Mouse (Mus musculus) heart, adult 18-20 months (tissue): ENCODE measurements around the gene Psd. TPM values are rescaled to one million over a fixed set of nuclear protein-coding genes. Genes with fewer than 3 reads are reported as not detected.
A peak's percentile ranks its signal among the peaks of the same experiment; 100 is the strongest.

Experiments
- DNase-seq, 2 experiments: peaks; one replicate each; pipeline ENCODE4 v3.0.0; 2021 to 2022; ENCODE audit warnings: mixed read lengths in 1 of 2
- total RNA-seq, 2 experiments: library from RNA; stranded (reverse); gene quantifications; 2 replicates each; pipeline ENCODE4 v1.2.3; 2021

Gene Psd
- total RNA-seq, 2 experiments from 2014 or later, result 0.51 to 0.60 TPM

DNA sequence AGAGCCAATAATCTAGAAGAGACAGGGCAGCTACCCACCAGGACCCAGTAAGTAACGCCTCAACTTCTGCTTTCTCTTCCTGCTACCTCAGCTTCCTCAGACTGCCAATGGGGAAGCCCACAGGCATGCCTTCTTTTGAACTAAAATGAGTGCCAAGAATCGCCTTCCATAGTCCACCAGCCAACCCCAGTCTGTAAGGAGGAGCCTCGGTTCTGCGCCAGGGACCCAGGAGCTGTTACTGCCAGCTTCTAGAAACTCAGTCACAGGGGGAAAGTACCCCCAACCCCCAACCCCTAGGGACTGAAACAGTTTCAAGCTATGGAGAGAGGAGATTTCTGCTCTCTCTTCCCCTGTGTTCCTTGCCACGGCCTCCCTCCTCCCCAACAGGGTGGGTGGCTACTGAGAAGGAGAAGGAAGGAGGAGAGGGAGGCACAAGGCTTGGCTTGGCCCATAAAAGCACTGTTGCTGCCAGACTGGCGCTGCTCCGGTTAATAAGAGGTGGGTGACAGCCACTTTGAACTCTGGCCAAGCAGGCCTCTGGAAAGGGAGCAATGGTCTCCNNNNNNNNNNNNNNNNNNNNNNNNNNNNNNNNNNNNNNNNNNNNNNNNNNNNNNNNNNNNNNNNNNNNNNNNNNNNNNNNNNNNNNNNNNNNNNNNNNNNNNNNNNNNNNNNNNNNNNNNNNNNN, 12.5 kb upstream of the Psd start:
- DNase-seq, result peak; percentile 74 to 75

DNA sequence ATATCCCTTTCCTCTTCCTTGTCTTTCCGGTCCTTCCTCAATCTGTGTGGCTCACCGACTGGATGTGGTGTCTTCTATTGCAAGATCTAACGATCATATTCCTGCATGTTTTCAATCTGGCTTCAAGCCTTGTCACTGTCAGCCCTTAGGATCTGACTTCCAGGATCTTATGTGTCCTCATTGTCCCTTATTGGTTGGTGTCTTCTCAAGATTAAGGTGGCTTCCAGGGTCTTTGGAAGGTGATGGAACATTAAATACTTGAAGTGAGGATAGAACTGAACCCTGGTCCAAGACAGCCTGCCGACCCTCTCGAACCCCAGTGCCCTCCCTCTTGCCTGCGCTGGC, 12.0 kb upstream of the Psd start:
- no peak for DNase-seq

DNA sequence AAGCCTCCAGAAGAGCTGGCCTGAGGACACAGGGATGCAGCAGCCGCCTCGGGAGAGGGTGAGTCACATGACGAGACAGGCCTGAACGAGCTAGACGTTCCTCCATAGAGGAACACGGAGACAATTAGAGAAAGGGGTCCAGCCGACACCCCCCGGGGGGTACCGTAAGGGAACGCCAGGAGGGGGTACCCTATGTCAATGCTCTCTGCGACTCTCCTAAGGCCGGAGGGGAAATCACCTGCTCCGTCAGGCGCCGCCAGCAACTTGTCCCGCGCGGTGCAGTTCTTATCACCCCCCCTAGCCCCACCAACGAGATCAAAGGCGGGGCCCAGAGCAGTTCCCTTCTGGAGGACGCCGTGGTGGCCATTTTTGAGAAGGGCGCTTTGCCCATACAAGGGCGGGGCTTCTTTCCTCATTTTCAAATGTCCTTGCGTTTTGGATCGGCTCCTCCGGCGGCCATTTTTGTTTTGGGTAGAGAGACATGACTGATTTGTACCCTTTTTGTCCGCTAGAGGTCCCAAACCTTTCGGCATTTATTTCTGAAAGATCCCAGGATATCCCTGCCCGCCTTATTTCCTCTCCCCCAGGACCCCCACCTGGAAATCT, 11.5 kb upstream of the Psd start, which contains the start of gene Cuedc2:
Cuedc2 (minus strand) TSS at position 372 of the 606 bp plus-strand sequence.
- peak; percentile 97 to 100 for DNase-seq

DNA sequence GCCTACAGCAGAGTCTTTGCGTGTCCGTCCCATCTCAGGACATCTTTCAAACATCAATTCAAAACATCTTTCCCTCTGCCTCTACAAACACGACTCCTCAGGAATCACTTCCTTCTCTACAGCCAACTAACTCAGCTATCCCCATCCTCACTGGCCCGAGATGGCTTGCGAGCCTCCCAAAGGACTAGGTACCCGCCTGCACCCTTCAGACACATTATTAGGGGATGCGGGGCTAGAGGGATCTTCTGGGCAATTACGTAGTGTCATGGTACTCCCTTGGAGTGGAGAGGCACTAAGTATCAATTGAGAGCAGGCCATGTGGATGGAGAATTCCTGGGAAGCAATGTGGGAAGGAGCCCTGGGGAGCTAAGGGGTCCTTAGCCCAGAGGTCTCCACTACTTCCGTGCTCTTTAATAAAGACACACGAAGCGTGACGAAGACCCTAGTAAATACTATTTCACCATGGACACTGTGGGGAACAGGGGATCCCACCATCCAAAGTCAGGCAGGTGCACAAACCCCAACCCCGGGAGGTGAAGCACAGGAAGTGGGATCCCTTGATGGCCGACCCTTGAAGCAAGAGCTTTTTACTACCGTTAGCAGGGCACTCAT, 10.9 kb upstream of the Psd start:
- DNase-seq, result no peak

DNA sequence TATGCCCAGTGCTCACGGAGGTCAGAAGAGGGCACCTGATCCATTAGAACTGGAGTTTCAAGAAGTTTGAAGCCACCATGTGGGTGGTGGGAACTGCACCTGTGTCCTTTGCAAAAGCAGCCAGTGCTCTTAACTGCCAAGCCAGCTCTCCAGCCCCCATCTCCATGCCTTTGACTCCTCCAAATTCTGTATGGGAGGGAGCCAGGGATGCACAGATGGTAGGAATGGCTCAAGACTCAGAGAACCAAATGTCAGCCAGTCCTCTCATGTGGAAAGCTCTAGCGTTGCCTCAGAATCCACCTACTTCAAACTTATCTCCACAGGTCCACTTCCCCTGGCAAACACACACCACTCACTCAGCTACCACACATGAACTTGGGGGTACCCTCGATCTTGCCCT, 7.0 kb upstream of the Psd start:
- no peak for DNase-seq

DNA sequence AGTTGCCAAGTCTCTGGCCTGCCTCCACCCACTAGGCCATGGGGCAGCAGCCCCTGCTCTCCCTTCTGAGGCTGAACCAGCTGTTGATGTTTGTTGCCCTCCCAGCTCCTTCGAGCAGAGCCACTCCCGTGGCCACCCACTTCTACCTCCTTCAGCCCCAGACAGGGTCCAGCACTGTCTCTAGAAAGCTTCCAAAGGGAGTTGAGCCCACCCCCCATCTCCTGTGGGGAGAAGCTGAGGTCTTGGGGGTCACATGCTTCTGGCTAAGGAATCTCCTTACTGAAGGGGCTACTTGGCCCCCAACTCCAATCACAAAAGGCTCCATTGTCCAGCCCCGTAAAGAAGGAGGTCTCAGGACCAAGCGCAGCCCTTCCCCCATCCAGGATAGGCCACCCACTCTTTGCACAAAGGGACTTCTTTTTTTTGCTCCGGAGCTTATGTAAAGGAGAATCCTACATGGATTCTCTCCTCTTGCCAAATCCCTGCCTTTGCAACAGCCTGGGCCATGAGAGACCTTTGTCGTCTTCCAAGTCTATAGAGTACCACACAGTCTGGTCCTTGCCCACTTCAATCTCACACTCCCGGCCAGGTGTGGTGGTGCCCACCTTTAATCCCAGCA, 5.9 kb upstream of the Psd start:
- DNase-seq, result no peak

DNA sequence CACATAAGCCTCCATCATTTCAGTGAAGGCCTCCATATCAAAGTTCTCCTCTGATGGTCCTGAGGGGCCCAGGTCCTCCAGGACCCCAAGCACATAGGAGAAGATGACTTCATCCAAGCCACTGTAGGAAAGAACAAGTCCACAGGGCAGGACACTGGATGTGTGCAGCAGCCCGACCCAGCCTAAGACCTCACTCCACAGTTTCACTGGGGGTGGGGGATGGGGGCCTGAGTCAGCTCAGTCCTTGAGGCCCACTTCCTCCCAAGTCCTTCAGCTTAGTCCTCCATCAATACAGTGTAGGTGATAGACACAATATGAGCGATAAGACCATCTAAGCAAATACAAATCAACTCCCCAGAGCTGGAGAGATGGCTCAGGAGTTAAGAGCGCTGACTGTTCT, 5.0 kb upstream of the Psd start:
- no peak for DNase-seq

DNA sequence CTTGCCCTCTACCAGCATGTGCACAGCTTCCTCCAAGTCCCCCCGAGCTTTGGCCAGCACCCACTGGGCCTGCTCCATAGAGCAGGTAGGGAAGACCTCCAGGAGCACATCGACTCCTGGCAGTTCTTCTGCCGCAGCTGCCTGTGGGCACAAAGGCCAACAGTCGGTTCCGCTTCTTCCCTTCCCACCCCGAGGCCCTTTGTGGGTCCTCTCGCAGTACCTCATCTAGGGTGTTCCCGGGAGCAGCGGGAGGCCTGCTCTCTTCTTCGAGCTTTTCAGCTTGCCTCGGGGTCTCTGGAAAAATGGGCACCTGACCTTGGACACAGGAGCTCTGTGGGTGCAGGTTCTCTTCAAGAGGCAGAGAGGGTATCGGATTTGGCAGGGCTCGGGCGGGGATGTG, 4.4 kb upstream of the Psd start:
- no peak for DNase-seq

DNA sequence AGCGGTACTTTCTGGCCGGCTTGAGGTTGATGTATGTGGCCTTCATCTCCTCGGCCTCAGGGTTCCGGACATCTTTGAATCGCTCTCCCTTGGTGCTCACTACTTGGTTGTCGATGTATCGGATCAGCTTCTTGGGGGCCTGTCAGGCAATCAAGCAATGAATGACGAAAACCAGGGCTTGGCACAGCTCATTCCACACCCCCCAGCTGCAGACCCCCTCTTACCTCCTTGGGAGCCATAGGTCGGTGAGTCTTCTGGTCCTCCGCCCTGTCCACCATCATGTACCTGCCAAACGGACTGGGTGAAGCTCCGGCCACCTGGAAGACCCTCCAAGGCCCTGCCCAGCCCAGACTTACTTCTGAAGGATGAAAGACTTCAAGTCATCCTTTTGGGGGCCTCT, 3.7 kb upstream of the Psd start:
- DNase-seq, result no peak

DNA sequence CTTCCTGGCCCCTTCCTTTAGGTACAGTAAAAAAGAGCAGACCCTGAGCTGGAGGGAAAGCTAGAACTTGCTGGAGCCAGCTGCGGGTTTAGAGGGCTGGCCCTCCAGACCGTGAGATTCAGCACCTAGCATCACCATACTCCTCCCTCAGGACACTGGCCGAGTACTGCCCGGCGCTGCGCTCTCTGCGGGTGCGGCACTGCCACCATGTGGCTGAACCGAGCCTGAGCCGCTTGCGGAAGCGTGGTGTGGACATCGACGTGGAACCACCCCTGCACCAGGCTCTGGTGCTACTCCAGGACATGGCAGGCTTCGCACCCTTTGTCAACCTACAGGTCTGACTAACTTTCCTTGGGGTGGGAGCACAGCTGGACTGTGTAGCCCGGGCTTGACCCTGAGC, 3.0 kb upstream of the Psd start:
- DNase-seq, result peak; percentile 86 to 88

DNA sequence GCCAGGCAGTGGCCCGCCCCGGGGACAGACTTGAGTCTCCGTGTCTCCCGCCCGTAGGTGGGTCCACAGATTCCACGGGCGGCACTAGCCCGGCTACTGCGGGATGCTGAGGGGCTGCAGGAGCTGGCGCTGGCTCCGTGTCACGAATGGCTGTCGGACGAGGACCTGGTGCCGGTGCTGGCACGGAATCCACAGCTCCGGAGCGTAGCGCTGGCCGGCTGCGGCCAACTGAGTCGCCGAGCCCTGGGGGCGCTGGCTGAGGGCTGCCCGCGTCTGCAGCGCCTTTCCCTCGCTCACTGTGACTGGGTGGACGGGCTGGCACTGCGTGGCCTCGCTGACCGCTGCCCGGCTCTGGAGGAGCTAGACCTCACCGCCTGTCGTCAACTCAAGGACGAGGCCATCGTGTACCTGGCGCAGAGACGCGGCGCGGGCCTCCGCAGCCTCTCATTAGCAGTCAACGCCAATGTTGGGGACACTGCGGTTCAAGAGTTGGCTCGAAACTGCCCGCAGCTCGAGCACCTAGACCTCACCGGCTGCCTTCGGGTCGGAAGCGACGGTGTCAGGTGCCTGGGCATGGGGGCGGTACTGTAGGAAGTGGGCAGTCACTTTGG, 2.2 kb upstream of the Psd start:
- peak; percentile 33 to 38 for DNase-seq

DNA sequence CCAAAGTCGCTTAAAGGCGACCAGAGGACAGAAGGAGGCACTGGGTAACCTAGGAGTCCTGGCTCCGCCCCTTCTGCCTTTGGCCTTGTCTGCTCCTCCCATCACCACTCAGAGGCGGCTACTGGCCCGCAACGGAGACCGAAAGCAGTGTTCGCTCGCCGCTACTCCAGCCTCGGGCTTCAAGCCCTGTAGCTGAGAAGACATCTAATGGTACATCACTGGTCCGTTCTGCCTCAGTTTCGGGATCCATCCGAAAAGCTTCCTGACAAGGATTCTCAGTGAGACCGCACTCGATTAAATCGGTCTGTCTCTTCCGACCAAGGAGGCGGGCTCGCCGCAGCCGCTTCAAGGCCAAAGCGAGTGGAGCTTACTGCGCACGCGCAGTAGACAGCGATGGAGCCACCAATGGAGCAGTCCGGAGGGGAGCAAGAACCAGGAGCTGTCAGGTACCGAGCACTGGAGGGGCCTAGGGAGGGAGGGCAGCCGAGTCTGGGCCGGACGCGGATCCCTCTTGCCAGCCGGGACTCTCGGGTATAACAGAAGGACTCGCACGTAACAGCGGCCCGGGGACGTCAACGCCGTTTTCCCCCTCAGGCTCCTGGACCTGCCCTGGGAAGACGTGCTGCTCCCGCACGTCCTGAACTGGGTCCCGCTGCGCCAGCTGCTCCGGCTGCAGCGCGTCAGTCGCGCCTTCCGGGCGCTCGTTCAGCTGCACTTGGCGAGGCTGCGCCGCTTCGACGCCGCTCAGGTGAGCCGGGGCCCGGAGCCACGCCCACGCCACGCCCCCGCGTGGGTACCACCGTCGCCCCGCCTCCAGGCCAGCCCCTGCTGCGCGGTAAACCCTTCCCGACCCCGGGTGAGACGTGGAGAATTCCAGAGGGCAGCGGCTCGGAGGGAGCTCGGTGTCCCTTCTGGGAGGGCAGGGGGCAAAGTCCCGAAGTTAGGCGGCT, 1.4 kb upstream of the Psd start, which contains the start of gene Fbxl15:
Fbxl15 (plus strand) TSS at position 104 of the 950 bp plus-strand sequence.
- peak; percentile 95 to 96 for DNase-seq

DNA sequence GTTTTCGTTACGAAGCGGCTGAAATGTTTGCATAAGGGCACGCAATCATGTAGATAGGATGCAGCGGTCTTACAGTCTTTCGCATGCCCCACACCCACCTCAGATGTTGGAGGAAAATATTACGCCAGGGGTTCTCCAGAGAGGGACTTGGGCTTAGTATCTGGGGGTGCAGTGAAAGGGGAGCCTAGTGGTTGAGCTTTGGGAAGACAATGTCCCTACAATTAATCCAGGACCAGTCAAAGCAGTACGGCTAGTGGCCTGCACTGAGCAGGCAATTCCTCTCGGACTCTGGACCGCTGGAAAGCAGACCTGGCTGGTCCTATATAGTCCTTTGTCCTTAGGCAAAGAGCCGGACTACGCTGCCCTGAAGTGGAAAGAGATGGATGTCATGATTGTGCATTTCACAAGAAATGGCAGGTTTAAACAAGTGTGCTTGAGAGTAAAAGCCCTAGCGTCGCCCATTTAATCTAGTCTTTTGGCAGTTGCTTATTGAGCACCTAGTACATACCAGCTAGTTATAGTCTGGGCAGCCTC, 642 bp upstream of the Psd start:
- no peak for DNase-seq

DNA sequence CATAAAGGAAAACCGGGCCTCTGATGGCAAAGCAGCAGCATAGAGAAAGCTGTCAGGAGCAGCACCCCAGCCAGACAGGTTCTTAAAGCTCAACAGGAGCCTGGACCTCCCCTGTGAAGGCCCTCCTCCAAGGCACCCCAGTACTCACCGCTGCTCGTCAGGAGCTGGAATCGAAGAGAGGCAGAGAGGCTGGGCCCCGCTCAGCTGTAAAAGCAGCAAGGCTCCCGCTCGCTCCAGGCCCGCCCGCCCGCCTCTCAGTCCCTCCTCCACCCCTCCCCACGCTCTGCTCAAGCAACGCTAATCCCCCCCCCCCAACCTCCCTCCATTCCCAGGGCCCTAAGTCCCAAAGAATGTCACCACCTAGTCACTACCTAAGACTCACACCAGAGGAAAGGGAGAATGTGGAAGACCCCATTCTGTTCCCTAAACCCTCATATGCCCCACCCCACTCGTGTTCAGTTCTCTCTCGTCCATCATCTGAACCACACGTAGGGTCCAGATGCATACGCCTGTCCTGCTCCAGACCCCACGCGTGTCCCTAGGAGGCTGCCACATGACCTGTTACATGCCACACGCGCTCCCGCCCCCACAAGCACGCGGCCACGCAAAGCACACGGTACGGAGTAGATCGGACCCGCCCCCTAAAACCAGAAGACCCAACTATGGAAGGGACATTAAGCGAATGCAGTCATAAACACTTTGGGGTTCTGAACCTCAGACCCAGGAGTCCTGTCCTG, 769 bp downstream of the Psd start:
- no peak for DNase-seq

DNA sequence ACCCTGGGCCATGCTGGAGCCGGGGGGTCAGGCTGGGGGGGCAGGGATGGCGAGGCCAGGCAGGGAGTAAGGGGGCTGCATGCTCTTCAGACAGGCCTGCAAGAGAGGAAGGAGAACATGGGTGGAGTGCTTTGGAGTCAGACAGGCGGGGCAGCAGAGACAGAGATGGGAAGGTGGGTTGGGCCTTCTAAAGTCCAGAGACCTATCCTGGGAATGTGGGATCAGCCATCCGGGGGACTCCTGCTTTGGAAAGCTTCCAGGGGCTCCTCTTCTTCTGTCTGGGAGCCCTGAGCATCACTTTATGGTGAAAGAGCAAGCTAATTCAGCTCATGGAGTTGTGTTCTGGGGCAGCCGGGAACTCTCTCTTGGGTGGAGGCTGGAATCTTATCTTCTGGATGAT, 2.0 kb downstream of the Psd start:
- no peak for DNase-seq

DNA sequence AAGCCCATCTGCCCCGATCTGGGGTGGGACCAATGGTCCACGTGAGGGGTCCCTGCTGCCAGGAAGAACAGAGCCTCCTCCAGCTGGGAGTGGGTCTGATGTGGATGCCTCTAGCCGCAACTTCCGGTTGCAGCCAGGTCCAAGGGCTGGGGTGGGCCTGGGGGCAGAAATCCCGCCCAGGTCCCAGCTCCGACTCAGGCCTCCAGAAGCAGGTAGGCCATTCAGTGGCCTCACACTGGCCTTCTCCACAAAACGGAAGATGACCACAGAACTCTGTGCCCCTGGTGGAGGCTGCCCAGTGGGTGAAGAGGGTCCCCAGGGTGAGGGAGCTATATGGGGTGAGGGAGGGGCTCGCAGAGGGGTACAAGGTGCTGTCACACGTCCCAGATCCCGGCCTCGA, 2.6 kb downstream of the Psd start:
- no peak for DNase-seq

DNA sequence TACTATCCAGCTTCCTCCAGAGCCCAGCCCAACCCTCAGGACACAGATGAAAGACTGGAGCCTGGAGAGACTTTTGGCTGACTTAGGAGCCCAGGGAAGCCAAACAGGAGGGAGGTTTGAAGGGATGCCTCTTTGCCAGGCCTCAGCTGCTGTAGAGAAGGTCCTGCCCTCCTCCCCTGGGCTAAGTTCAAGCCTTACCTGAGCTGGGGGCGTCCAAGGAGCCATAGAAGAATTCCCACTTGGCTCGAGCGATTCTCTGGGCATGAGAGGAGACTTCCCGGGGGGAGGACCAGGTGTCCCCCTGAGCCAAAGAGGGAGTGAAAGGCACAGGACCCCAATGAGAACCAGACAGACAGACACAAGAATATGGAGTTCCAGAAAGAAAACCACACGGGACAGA, 3.2 kb downstream of the Psd start:
- DNase-seq, result no peak

DNA sequence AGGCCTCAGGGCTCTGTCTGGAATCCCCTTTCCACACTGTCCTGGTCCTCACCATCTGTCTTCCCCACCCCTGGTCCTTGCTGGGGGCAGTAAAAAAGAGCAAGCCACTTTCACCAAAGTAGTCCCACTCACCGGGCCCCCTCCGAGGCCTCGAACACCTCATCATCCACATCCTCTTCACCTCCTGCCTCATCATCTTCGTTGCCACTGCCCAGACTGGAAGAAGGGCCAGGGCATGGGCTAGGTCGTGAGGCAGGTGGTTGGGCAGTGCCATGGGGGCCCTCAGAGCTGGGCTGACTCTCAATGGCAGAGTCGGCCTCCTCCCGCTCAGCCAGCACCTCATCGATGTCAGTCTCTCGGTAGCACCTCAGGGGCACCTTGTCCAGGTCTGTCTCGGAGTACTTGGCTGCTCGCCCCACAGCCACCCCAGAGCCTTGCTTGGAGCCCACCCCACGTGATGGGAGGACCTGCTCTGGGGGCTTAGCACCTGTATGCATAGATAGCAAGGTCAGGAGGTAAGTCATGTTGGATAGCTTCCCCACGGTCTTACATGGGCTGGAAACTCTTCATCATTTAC, 3.9 kb downstream of the Psd start:
- DNase-seq, result no peak

DNA sequence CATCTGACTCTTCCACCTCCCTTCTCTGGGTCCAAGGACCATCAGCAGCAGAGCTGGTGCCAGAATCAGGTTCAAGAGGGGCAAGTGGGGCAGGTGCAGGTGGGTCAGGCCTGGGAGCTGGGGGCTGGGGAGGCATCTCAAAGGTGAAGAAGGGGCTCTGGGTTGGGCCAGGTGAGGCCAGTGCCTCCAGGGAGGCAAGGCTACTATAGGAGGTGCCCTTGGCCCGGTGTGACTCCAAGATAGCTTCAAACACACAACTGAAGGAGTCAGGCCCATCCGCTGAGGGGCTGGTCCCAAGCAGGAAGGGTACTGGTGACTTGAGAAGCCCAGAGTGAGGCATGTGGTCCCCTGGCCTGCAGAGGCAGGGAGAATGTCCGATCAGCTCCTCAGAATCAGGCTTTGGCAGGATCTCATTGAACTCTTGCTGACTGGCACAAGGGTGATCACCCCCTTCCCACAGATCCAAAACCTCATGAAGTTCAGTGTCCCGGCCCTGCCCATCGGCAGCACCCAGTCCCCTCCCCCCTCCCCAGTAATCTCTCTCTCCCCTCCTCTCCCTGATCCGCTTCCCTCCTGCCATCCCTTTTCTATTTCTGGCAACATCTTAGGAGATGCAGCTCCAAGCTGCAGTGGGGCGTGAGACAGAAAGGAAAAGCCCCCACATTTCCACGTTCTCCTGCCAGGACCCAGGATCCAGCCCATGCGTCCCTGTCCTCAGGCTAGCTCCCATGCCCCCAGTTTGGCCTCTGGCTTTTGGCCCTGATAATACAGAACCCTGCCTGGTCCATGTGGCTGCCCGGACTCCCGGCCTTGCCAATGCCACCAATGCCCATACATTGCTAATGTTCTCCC, 4.6 kb downstream of the Psd start:
- no peak for DNase-seq
